Mouse (Mus musculus): ENCODE measurements around the gene Cpeb4. TPM values are rescaled to one million over a fixed set of nuclear protein-coding genes. Genes with fewer than 3 reads are reported as not detected.
"Not testable (repeated sequence)": the region's sequence is repeated elsewhere in the genome, so short reads cannot be mapped to it uniquely, and the experiment has no call there.

Cpeb4 gene
- polyA plus RNA-seq, 1 experiment from 2014 or later: 14.8 TPM

DNA sequence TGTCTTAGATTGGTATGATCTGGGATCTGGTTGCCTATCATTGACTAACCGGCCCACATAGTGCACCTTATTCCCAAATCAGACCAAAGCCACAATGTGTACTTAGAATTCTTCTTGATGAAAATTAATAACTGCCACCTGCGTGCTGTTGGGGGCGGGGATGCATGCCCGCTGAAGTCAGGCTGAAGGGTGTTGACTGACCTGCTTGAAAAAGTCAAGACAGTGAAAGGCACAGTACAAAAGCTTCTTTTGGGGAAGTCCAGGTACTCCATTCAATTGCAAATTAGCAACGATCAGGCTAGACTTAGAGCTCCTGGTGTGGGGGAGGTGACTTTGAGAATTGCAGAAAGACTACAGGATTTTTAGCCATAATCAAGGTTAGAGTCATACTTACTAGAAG lies 108.1 kb downstream of the Cpeb4 start:
- H3K27me3 ChIP-seq (ENCODE audit: control insufficient read depth, insufficient read depth, low read length); H3K4me1 ChIP-seq (ENCODE audit: control insufficient read depth in 2 of 2, insufficient read depth in 2 of 2, low read length in 2 of 2); H3K4me3 ChIP-seq (ENCODE audit: control insufficient read depth in 1 of 2, insufficient read depth in 1 of 2, low read depth in 1 of 2, low read length in 2 of 2); H3K9me3 ChIP-seq (ENCODE audit: control insufficient read depth, low read length); H3K27ac ChIP-seq (replicated peaks in 1 of 2; ENCODE audit: control insufficient read depth in 1 of 2, insufficient read depth in 1 of 2, low read depth in 2 of 2, low read length in 2 of 2); H3K4me2 ChIP-seq (ENCODE audit: low read length); ATAC-seq (ENCODE audit: insufficient number of reproducible peaks, insufficient read depth, low FRiP score, low read depth); H3K36me3 ChIP-seq (ENCODE audit: control insufficient read depth, insufficient read depth, low read length); H3K9ac ChIP-seq (ENCODE audit: low read length): not testable (repeated sequence)
- WGBS: 90% methylated on average over 5 of the region's 5 CpGs

DNA sequence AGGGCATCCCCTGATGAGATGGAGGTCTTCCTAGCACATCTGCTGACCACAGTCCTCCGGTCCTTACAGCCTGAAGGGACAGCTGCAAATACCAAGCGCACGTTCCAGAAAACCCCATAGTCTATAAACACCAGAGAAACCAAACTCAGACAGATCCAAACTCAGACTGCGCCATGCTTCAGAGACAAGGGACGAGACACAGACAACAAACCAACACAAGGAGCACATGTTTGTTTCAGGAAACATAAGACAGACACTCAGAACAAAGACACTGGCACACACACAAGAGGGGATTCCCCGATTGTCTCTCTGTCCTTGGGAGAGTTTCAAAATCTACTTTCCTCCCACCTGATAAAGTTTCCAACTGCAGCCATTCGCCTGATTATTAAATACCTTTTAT lies 109.8 kb downstream of the Cpeb4 start:
- 89% methylated on average over 7 of the region's 7 CpGs for WGBS
- Histone ChIP-seq H3K4me1 (ENCODE audit: control insufficient read depth in 2 of 2, insufficient read depth in 2 of 2, low read length in 2 of 2) (no peaks in the 10 kb centered on the region), H3K9ac (ENCODE audit: low read length) (no peak overlapping the region), H3K9me3 (ENCODE audit: control insufficient read depth, low read length) (peaks cover 9% of the 10 kb centered on the region; the same call in 1 of the 2 replicates), H3K27me3 (ENCODE audit: control insufficient read depth, insufficient read depth, low read length) (no peaks in the 10 kb centered on the region), H3K4me3 (ENCODE audit: control insufficient read depth in 1 of 2, insufficient read depth in 1 of 2, low read depth in 1 of 2, low read length in 2 of 2) (no peak overlapping the region), H3K36me3 (ENCODE audit: control insufficient read depth, insufficient read depth, low read length) (no peaks in the 10 kb centered on the region), H3K27ac (replicated peaks in 1 of 2; ENCODE audit: control insufficient read depth in 1 of 2, insufficient read depth in 1 of 2, low read depth in 2 of 2, low read length in 2 of 2) (no peak overlapping the region), H3K4me2 (ENCODE audit: low read length) (no peak overlapping the region)
- ATAC-seq (ENCODE audit: insufficient number of reproducible peaks, insufficient read depth, low FRiP score, low read depth): no peak

DNA sequence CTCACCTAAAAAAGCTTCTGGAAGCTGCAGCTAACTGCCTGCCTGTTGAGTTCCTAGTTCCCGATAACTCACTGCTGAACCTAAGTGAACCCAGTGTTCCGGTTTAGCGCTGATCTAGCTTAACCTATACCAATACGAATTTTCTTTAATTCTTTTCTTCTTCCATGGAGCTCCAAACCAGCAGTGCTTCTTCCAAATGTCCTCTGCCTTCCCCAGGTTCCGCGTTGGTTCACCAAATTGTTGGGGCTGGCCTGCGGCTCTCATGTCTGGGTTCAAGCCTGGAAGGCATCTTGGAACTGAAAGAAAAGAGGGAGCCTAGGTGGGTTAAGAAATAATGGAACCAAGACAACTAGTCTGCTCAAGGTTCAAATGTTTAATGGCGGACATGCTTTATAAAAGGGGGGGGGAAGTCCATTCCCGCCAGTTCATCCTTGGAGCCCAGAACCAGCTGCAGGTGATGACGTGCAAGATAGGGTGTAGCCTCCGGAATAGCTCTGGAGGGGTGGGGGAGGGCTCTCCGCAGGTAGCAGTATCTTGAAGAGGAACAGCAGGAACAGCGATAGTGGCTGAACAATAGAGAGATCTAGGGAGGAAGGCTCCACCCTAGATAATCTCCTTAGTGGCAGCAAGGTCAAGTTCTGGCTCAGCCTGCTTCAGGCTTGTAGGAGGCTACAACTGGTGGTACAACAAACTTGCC lies 110.4 kb downstream of the Cpeb4 start:
- not testable (repeated sequence) for H3K36me3 ChIP-seq (ENCODE audit: control insufficient read depth, insufficient read depth, low read length); H3K9me3 ChIP-seq (ENCODE audit: control insufficient read depth, low read length); H3K4me3 ChIP-seq (ENCODE audit: control insufficient read depth in 1 of 2, insufficient read depth in 1 of 2, low read depth in 1 of 2, low read length in 2 of 2); H3K4me1 ChIP-seq (ENCODE audit: control insufficient read depth in 2 of 2, insufficient read depth in 2 of 2, low read length in 2 of 2); H3K9ac ChIP-seq (ENCODE audit: low read length); H3K4me2 ChIP-seq (ENCODE audit: low read length); H3K27me3 ChIP-seq (ENCODE audit: control insufficient read depth, insufficient read depth, low read length); H3K27ac ChIP-seq (replicated peaks in 1 of 2; ENCODE audit: control insufficient read depth in 1 of 2, insufficient read depth in 1 of 2, low read depth in 2 of 2, low read length in 2 of 2); ATAC-seq (ENCODE audit: insufficient number of reproducible peaks, insufficient read depth, low FRiP score, low read depth)
- WGBS: 75% methylated on average over 13 of the region's 13 CpGs

DNA sequence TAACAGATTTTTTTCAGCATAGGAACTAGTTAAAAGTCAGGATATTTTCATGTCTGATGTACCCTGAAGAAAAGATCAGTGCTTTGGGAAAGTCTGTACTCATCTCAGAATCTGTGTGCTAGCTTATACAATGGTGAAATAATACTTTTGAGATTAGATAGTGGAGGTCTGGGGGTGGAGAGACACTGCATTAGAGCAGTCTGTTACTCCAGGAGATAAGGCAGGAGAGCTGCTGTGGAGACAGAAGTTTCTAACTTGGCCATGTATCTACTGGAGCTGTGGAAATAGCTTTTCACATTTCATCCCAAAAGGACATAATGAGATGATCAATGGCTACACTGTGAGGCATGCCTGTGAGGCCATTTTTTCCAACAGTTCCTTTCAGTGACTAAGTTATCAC lies 111.2 kb downstream of the Cpeb4 start:
- ATAC-seq (ENCODE audit: insufficient number of reproducible peaks, insufficient read depth, low FRiP score, low read depth): no peak
- Histone ChIP-seq H3K27ac (replicated peaks in 1 of 2; ENCODE audit: control insufficient read depth in 1 of 2, insufficient read depth in 1 of 2, low read depth in 2 of 2, low read length in 2 of 2) (no peak overlapping the region), H3K36me3 (ENCODE audit: control insufficient read depth, insufficient read depth, low read length) (no peaks in the 10 kb centered on the region), H3K4me2 (ENCODE audit: low read length) (no peak overlapping the region), H3K9me3 (ENCODE audit: control insufficient read depth, low read length) (peaks cover 9% of the 10 kb centered on the region; the same call in 1 of the 2 replicates), H3K4me1 (ENCODE audit: control insufficient read depth in 2 of 2, insufficient read depth in 2 of 2, low read length in 2 of 2) (no peaks in the 10 kb centered on the region), H3K27me3 (ENCODE audit: control insufficient read depth, insufficient read depth, low read length) (no peaks in the 10 kb centered on the region), H3K9ac (ENCODE audit: low read length) (no peak overlapping the region), H3K4me3 (ENCODE audit: control insufficient read depth in 1 of 2, insufficient read depth in 1 of 2, low read depth in 1 of 2, low read length in 2 of 2) (no peak overlapping the region)

DNA sequence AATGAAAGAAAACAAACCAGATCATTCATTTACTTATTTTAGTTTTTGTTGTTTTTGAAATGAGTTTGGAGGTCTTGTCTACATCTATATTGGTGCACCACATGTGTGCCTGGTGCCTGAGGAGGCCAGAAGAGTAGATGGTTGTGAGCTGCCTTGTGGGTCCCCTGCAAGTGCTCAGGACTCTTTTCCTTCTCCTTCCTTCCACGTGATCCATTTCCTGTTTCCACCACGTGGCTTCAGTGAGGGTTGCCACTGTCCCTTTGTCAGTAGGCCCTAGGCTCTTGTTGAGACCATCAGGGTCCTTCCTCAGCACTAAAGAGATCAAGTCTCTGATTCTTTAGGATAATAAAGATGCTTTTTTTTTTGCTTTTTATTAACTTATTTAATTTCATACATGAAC lies 112.8 kb downstream of the Cpeb4 start:
- no peak overlapping the region for H3K9ac ChIP-seq (ENCODE audit: low read length)
- H3K9me3 ChIP-seq (ENCODE audit: control insufficient read depth, low read length): peaks cover 5% of the 10 kb centered on the region; the same call in 1 of the 2 replicates
- no peak overlapping the region for H3K4me3 ChIP-seq (ENCODE audit: control insufficient read depth in 1 of 2, insufficient read depth in 1 of 2, low read depth in 1 of 2, low read length in 2 of 2)
- no peak overlapping the region for H3K4me2 ChIP-seq (ENCODE audit: low read length)
- 61% methylated on average over 2 of the region's 2 CpGs for WGBS
- H3K36me3 ChIP-seq (ENCODE audit: control insufficient read depth, insufficient read depth, low read length): no peaks in the 10 kb centered on the region
- H3K4me1 ChIP-seq (ENCODE audit: control insufficient read depth in 2 of 2, insufficient read depth in 2 of 2, low read length in 2 of 2): no peaks in the 10 kb centered on the region
- no peaks in the 10 kb centered on the region for H3K27me3 ChIP-seq (ENCODE audit: control insufficient read depth, insufficient read depth, low read length)
- no peak overlapping the region for H3K27ac ChIP-seq (replicated peaks in 1 of 2; ENCODE audit: control insufficient read depth in 1 of 2, insufficient read depth in 1 of 2, low read depth in 2 of 2, low read length in 2 of 2)
- ATAC-seq (ENCODE audit: insufficient number of reproducible peaks, insufficient read depth, low FRiP score, low read depth): no peak

Other genes with a start within 250 kb of the Cpeb4 start
- gene Bod1, start 200.3 kb upstream of the Cpeb4 start, polyA plus RNA-seq (2014; fragmentation: Nextera tagmentation; extraction: Ambion mirVana): 87.6 and 98.4 TPM in 2 replicates
- 0.26 TPM in 1 of 2 replicates, not detected in the other for gene 4930524B15Rik, start 93.4 kb downstream of the Cpeb4 start, polyA plus RNA-seq (2014; fragmentation: Nextera tagmentation; extraction: Ambion mirVana)
- 0.43 and 0.81 TPM in 2 replicates for gene Nsg2, start 128.3 kb downstream of the Cpeb4 start, polyA plus RNA-seq (2014; fragmentation: Nextera tagmentation; extraction: Ambion mirVana)

All from heart, embryonic 14.5 days (tissue).